Mouse (Mus musculus) leukemia stem cell, adult 10-12 weeks (primary cell): ENCODE results near the gene Aldh1l1. TPM values are rescaled to one million over a fixed set of nuclear protein-coding genes. Genes with fewer than 3 reads are reported as not detected.

Source experiments
- polyA plus RNA-seq: library from polyadenylated mRNA; stranded (reverse); fragments of >175 nt; gene quantifications from 2 replicates; pipeline ENCODE4 v1.2.3, GENCODE M21; 2012; ENCODE audit warnings: low replicate concordance

Gene Aldh1l1
- polyA plus RNA-seq: 0.56 and 1.5 TPM in 2 replicates

DNA sequence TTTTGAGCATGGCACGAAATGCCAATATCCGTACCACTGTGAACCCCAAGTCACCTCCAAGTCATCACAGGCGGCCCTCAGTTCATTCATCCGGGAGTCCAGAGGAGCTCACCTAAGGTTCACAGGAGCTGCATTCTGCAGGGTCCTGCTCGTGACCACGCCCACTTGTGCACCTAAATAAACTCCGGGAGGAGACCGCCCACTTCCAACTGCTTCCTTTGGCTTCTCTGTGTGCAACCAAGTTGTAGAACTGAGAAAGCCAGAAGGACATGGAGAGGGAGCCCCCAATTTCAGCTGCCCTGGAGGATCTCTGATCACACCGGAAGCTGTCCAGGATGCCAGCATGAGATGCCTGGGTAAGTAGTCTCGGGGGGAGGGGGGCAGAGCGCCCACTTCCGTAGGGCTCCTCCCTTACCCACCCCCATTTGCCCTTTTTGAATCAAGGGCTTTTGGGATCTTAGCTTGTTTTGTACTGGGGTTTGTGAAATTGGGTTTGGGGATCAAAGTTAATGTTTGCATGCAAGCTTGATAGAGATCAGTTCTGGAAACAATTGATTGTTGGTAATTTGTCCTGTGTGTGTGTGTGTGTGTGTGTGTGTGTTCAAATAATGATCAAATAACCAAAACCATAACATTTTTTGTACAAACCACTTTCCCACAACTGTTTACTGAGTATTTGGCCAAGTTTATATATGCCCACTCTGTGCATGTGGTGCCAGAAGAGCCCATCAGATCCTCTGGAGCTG, at the start of gene Aldh1l1:
Aldh1l1 (plus strand) TSS at position 252 of the 746 bp plus-strand sequence.

DNA sequence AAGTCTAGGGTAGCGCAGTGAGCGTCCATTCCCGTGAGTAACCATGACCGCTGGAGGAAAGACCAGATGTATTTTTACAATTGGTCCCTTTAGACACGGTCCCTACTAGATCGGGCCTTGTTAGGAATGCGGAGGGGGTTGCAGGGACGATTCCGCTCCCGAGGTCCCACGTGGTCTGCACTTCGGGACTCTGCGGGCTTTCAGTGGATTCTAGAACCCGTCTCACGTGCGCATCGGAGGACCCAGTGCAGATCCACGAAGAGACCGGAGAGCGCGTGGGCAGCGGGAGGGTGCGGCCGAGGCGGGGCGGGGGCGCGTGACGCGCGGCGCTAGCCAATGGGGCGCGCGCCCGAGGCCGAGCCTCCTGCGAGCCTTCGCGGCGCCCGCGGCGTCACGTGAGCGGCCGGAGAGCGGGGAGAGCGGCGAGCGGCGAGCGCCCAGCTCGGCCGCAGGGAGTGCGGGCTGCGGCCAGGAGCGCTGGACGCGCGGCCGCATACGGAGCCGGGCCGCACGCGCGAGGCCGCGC, 24.0 kb upstream of the Aldh1l1 start, which contains the start of gene Klf15:
Klf15 (plus strand) TSS at position 396 of the 526 bp plus-strand sequence.

DNA sequence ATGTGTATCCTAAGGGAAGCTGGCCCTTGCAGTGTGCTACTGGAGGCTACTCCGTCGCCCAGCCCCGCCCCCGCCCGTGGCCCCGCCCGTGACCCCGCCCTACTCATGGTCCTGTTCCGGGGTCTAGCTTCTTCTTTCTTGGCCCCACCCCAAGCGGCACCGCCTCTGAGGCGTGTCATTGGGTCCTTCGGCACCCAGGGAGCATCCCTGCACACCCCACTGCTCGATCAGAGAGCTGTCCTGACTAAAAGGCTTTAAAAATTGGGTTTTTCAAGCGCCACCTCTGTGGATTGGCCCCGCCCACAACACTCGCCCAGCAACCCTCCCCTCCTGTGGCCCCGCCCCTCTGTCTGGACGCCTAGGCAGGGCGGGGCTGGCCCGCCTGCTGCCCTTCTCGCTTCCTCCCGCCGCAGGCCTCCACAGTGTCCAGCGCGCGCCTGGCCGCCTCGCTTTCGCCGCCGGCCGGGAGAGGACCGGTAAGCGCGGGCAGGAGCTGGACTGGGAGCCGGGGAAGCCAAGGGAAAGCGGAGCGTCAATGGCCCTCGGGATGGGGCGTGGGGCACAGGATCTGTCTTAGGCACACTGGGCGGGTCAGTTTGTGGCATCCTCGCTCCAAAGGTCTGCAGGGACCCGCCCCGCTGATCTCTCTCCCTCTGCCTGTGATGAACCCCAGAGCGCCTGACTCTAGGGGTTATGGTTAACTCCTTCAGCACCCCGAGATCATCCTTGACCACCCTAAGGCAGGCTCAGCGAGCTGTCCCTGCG, 118.5 kb downstream of the Aldh1l1 start, which contains the start of gene Slc41a3:
Slc41a3 (plus strand) TSS at position 193 of the 765 bp plus-strand sequence.

Other genes with a start within 250 kb of the Aldh1l1 start
- not detected in 2 replicates for gene Vmn1r54, start 240.1 kb upstream of the Aldh1l1 start, polyA plus RNA-seq
- gene BC048671, start 185.2 kb upstream of the Aldh1l1 start, polyA plus RNA-seq: not detected in 2 replicates
- gene Chst13, start 161.2 kb upstream of the Aldh1l1 start, polyA plus RNA-seq: not detected in 2 replicates
- not detected in 2 replicates for gene Uroc1, start 153.1 kb upstream of the Aldh1l1 start, polyA plus RNA-seq
- gene Zxdc, start 116.9 kb upstream of the Aldh1l1 start, polyA plus RNA-seq: 21.1 and 24.3 TPM in 2 replicates
- not detected in 2 replicates for gene Cfap100, start 57.6 kb upstream of the Aldh1l1 start, polyA plus RNA-seq
- gene Klf15, start 23.9 kb upstream of the Aldh1l1 start, polyA plus RNA-seq: 0.78 and 1.3 TPM in 2 replicates
- gene Slc41a3, start 118.3 kb downstream of the Aldh1l1 start, polyA plus RNA-seq: 29.7 and 103 TPM in 2 replicates